Mouse (Mus musculus) liver, embryonic 12.5 days (tissue): ENCODE measurements around the gene Tmem215. TPM values are rescaled to one million over a fixed set of nuclear protein-coding genes. Genes with fewer than 3 reads are reported as not detected.

Experiments
- ATAC-seq: fragments of 200-750 bp; cut with Nextera tagmentation; 2 replicates; pipeline ENCODE4 v1.8.0; 2017; ENCODE audit warnings: moderate number of reproducible peaks, mild to moderate bottlenecking, moderate library complexity
- H3K27ac ChIP-seq: fragments of 300-500 bp; sonication (generic); 2 replicates; pipeline ENCODE4 v1.5.1; 2016; ENCODE audit warnings: mild to moderate bottlenecking
- H3K27me3 ChIP-seq: fragments of 300-500 bp; sonication (generic); replicated peaks from 2 replicates; pipeline ENCODE4 v1.6.1; 2016; ENCODE audit warnings: mild to moderate bottlenecking, moderate library complexity
- H3K36me3 ChIP-seq: fragments of 300-500 bp; sonication (generic); 2 replicates; pipeline ENCODE4 v1.6.1; 2016; ENCODE audit warnings: mild to moderate bottlenecking, moderate library complexity
- H3K4me1 ChIP-seq: fragments of 300-500 bp; sonication (generic); 2 replicates; pipeline ENCODE4 v1.6.1; 2016
- H3K4me2 ChIP-seq: fragments of 300-500 bp; sonication (generic); 2 replicates; pipeline ENCODE4 v1.6.1; 2016; ENCODE audit warnings: mild to moderate bottlenecking, moderate library complexity
- H3K4me3 ChIP-seq: fragments of 300-500 bp; sonication (generic); 2 replicates; pipeline ENCODE4 v1.5.1; 2016; ENCODE audit warnings: mild to moderate bottlenecking, moderate library complexity
- H3K9ac ChIP-seq: fragments of 300-500 bp; sonication (generic); 2 replicates; pipeline ENCODE4 v1.6.1; 2016; ENCODE audit warnings: mild to moderate bottlenecking, moderate library complexity
- H3K9me3 ChIP-seq: fragments of 300-500 bp; sonication (generic); replicated peaks from 2 replicates; pipeline ENCODE4 v1.6.1; 2016; ENCODE audit warnings: mild to moderate bottlenecking, moderate library complexity
- WGBS: fragments of 180-500 bp; shearing (Covaris S2); methylation state at CpG from one replicate; pipeline ENCODE4 v1.1.7; 2016; ENCODE audit not compliant: insufficient replicate concordance; 5-methylcytosine and 5-hydroxymethylcytosine counted together
- polyA plus RNA-seq: library from polyadenylated mRNA; unstranded; fragments of >200 nt; fragmentation: Nextera tagmentation; extraction: Ambion mirVana; gene quantifications from 2 replicates; pipeline ENCODE4 v1.2.1, GENCODE M21; 2016

Tmem215 gene
- 0.12 and 0.35 TPM in 2 replicates for polyA plus RNA-seq

DNA sequence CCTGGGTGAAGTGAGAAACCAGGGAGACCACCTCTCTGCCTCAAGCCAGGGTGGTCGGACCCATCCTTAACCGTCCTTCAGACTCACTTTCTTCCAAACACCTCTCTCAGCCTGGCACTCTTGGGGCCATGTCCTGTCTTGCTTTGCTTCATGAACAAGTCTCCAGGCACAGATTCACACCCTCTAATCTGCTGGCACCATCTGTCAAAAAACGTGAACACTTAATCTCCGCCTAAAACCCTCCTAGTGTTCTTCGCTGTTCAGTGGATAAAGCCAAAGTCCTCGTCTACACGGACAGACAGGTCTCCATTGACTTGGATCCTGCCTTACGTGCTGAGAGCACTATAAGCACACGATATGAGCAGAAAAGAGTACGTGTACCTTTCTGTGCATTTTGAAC lies at the start of gene Tmem215:
Tmem215 (plus strand) TSS at position 301 of the 400 bp plus-strand sequence.
- peaks cover 47% of the 10 kb centered on the region for H3K27me3 ChIP-seq
- no peaks in the 10 kb centered on the region for H3K4me1 ChIP-seq
- no peaks in the 10 kb centered on the region for H3K36me3 ChIP-seq
- no peak for ATAC-seq
- 63% methylated on average over 10 of the region's 10 CpGs for WGBS
- H3K4me3 ChIP-seq = peak within 1 kb of the TSS; percentile 36
- no peak within 1 kb of the TSS for H3K27ac ChIP-seq
- H3K4me2 ChIP-seq = peak within 1 kb of the TSS; percentile 58
- H3K9ac ChIP-seq = no peak within 1 kb of the TSS
- no peaks in the 10 kb centered on the region for H3K9me3 ChIP-seq

GRCm38 (mm10) chr4:40431916-40432315 lies 40.1 kb upstream of the Tmem215 start:
- peaks cover 3% of the 10 kb centered on the region; the same call in 1 of the 2 replicates for H3K4me1 ChIP-seq
- no peak for ATAC-seq
- no peak overlapping the region for H3K4me2 ChIP-seq
- H3K27me3 ChIP-seq = no peaks in the 10 kb centered on the region
- no peaks in the 10 kb centered on the region for H3K36me3 ChIP-seq
- no peak overlapping the region for H3K27ac ChIP-seq
- 16% methylated on average over 5 of the region's 5 CpGs for WGBS
- H3K9ac ChIP-seq = no peak overlapping the region
- H3K4me3 ChIP-seq = no peak overlapping the region
- peaks cover 9% of the 10 kb centered on the region; the same call in 1 of the 2 replicates for H3K9me3 ChIP-seq

GRCm38 (mm10) chr4:40433379-40433778 lies 38.6 kb upstream of the Tmem215 start:
- WGBS = 58% methylated on average over 3 of the region's 3 CpGs
- Histone ChIP-seq H3K4me2 (no peak overlapping the region), H3K4me3 (no peak overlapping the region), H3K27ac (no peak overlapping the region), H3K4me1 (peaks cover 3% of the 10 kb centered on the region; the same call in 1 of the 2 replicates), H3K9me3 (peaks cover 13% of the 10 kb centered on the region; the same call in 1 of the 2 replicates), H3K36me3 (no peaks in the 10 kb centered on the region), H3K9ac (no peak overlapping the region), H3K27me3 (no peaks in the 10 kb centered on the region)
- ATAC-seq = no peak

DNA sequence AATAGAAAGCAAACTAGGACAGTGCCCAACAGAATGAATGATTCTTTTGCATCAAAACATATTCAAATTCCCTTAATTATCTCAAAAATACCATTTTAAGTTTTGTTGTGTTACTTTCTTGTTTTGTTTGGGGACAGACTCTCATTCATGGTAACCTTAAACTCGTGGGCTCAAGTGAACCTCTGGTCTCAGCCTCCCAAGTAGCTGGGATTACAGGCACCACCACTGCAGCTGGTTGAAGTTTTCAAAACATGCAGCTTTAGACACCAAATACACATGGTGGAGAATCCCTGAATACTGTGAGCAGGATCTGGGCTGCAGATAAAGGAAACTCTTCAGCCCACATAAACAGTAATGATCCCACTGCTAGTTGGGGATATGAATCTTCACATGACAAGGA lies 37.6 kb upstream of the Tmem215 start:
- Histone ChIP-seq H3K9ac (no peak overlapping the region), H3K4me1 (peaks cover 3% of the 10 kb centered on the region; the same call in 1 of the 2 replicates), H3K9me3 (peaks cover 13% of the 10 kb centered on the region; the same call in 1 of the 2 replicates), H3K27ac (no peak overlapping the region), H3K4me3 (no peak overlapping the region), H3K4me2 (no peak overlapping the region), H3K27me3 (no peaks in the 10 kb centered on the region), H3K36me3 (no peaks in the 10 kb centered on the region)
- no peak for ATAC-seq
- WGBS = 50% methylated on average over 1 of the region's 1 CpGs

DNA sequence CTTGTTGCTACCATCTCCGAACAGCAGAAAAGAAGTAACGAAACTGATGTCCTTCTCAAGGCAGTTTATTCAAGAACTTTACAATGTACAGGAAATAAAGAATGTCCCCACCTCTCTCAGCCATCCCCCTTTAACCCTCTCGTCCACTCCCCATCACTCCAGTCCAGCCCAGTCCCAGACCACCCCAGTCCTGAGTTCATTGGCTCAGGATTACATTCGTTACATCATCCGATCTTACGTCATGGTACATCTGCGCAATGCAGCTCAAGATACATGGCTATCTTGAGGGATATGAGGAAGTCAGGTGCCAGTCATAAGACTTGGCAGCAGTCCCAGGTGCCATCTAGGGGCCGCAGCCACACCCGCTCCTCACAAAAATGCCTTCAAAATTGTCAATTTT lies 28.4 kb upstream of the Tmem215 start:
- H3K27ac ChIP-seq = no peak overlapping the region
- H3K4me2 ChIP-seq = no peak overlapping the region
- no peak overlapping the region for H3K4me3 ChIP-seq
- H3K9me3 ChIP-seq = no peaks in the 10 kb centered on the region
- 79% methylated on average over 9 of the region's 9 CpGs for WGBS
- H3K36me3 ChIP-seq = no peaks in the 10 kb centered on the region
- no peaks in the 10 kb centered on the region for H3K27me3 ChIP-seq
- ATAC-seq = no peak
- H3K9ac ChIP-seq = no peak overlapping the region
- no peaks in the 10 kb centered on the region for H3K4me1 ChIP-seq

DNA sequence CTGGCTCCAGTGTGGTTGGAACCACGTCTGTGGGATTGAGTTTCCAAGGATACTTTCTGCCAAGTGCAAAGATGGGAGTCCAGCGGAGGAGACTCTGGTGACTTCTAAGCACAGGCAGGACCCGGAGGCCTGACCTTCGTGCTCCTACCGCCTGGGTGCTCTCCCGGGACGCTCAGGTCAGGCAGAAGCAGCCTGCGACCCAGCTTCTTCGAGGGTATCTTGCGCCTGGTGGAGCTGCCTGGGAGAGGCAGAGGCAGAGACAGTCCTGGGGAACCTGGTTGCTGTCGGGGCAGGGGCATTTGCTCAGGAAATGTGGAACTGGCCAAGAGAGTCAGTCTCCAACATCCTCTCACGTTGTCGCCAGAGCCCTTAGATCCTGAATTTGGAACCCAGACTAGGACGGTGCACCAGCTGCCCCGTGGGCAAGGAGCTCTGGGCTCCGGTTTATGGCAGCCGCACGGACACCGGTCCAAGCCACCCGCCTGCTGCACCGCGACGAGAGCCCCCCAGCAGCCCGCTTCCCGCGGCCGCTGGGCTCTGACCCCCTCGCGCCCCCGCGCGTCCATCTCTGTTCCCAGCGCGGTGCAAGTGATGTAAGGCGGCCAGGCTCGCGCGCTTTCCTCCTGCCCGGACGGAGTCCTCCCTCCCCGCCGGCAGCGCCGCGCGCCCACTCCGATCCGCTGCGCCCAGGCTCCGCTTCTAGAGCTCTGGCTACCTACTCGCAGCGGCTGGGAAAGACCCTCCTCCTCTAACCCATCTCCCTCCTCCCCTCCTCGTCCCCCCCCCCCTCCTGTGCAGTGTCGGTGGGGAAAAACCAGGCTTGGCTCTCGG lies 935 bp downstream of the Tmem215 start:
- Histone ChIP-seq H3K4me3 (peak overlapping the region; percentile 36), H3K27ac (no peak overlapping the region), H3K36me3 (no peaks in the 10 kb centered on the region), H3K27me3 (peaks cover 47% of the 10 kb centered on the region), H3K9ac (no peak overlapping the region), H3K4me1 (no peaks in the 10 kb centered on the region), H3K9me3 (no peaks in the 10 kb centered on the region), H3K4me2 (peak overlapping the region; percentile 58)
- ATAC-seq = no peak
- WGBS = 5% methylated on average over 54 of the region's 55 CpGs

- Histone ChIP-seq H3K9me3 (no peaks in the 10 kb centered on the region), H3K4me1 (no peaks in the 10 kb centered on the region), H3K27me3 (peaks cover 47% of the 10 kb centered on the region), H3K9ac (no peak overlapping the region), H3K4me3 (no peak overlapping the region), H3K36me3 (no peaks in the 10 kb centered on the region), H3K4me2 (0 out of 2 replicates have a peak overlapping the region, but pooled peaks have one; percentile 58), H3K27ac (no peak overlapping the region)
- 52% methylated on average over 9 of the region's 9 CpGs for WGBS
- no peak for ATAC-seq
Observed at GRCm38 (mm10) chr4:40473911-40474310, 1.9 kb downstream of the Tmem215 start.

DNA sequence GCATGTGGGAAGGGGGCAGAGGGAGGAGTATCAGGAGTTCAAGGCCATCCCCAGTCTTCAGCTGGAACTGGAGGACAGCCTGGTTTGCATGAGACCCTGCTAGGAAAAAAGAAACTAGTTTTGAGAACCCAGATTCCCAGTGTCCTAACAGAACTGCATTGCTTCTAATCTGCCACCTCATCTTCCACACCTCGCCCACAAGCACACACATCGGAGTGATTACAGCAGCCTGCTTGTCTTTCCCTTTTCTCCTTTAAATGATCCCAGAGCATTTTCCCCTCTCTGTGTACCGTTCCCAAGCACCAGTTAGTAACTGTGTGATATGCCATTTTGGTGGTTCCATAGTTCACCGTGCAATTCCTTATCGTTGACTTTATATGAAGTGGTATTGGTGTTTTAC lies 6.0 kb downstream of the Tmem215 start:
- Histone ChIP-seq H3K36me3 (no peaks in the 10 kb centered on the region), H3K4me2 (no peak overlapping the region), H3K9me3 (no peaks in the 10 kb centered on the region), H3K9ac (no peak overlapping the region), H3K27ac (no peak overlapping the region), H3K27me3 (peaks cover 19% of the 10 kb centered on the region), H3K4me1 (no peaks in the 10 kb centered on the region), H3K4me3 (no peak overlapping the region)
- ATAC-seq = no peak
- 70% methylated on average over 5 of the region's 5 CpGs for WGBS

- Histone ChIP-seq H3K4me2 (no peak overlapping the region), H3K4me1 (no peaks in the 10 kb centered on the region), H3K9ac (no peak overlapping the region), H3K27ac (no peak overlapping the region), H3K4me3 (no peak overlapping the region), H3K36me3 (no peaks in the 10 kb centered on the region), H3K9me3 (no peaks in the 10 kb centered on the region), H3K27me3 (no peaks in the 10 kb centered on the region)
- WGBS = 59% methylated on average over 6 of the region's 6 CpGs
- no peak for ATAC-seq
Observed at GRCm38 (mm10) chr4:40486546-40486945, 14.6 kb downstream of the Tmem215 start.

- Histone ChIP-seq H3K9me3 (no peaks in the 10 kb centered on the region), H3K4me1 (no peaks in the 10 kb centered on the region), H3K27me3 (no peaks in the 10 kb centered on the region), H3K27ac (no peak overlapping the region), H3K9ac (no peak overlapping the region), H3K36me3 (no peaks in the 10 kb centered on the region), H3K4me3 (no peak overlapping the region), H3K4me2 (no peak overlapping the region)
- ATAC-seq = no peak
- WGBS = 74% methylated on average over 8 of the region's 8 CpGs
Observed at GRCm38 (mm10) chr4:40491731-40492130, 19.8 kb downstream of the Tmem215 start.

- no peaks in the 10 kb centered on the region for H3K27me3 ChIP-seq
- ATAC-seq = no peak
- H3K4me2 ChIP-seq = no peak overlapping the region
- no peaks in the 10 kb centered on the region for H3K36me3 ChIP-seq
- no peaks in the 10 kb centered on the region for H3K9me3 ChIP-seq
- no peaks in the 10 kb centered on the region for H3K4me1 ChIP-seq
- H3K4me3 ChIP-seq = no peak overlapping the region
- WGBS = 68% methylated on average over 6 of the region's 6 CpGs
- H3K27ac ChIP-seq = no peak overlapping the region
- no peak overlapping the region for H3K9ac ChIP-seq
Observed at GRCm38 (mm10) chr4:40496354-40496753, 24.4 kb downstream of the Tmem215 start.

- Histone ChIP-seq H3K4me3 (no peak overlapping the region), H3K36me3 (no peaks in the 10 kb centered on the region), H3K27ac (no peak overlapping the region), H3K27me3 (no peaks in the 10 kb centered on the region), H3K9me3 (no peaks in the 10 kb centered on the region), H3K9ac (no peak overlapping the region), H3K4me2 (no peak overlapping the region), H3K4me1 (no peaks in the 10 kb centered on the region)
- no peak for ATAC-seq
- 80% methylated on average over 5 of the region's 5 CpGs for WGBS
Observed at GRCm38 (mm10) chr4:40496828-40497227, 24.8 kb downstream of the Tmem215 start.
